Mouse (Mus musculus) urinary bladder, adult 18-20 months (tissue): Measurements from ENCODE around the gene Sbk3.

Source experiments
- DNase-seq, 2 experiments: peaks; one replicate each; pipeline ENCODE4 v3.0.0; 2022; ENCODE audit warnings: low spot score in 2 of 2, mixed read lengths in 2 of 2

Gene Sbk3

GRCm38 (mm10) chr7:4993347-4993998 is 22.5 kb upstream of the Sbk3 start:
- DNase-seq, result no peak

- DNase-seq, result no peak
Measured at GRCm38 (mm10) chr7:4988250-4988649, 17.3 kb upstream of the Sbk3 start.

GRCm38 (mm10) chr7:4976832-4977231 is 5.9 kb upstream of the Sbk3 start:
- DNase-seq, result no peak

GRCm38 (mm10) chr7:4975455-4975854 is 4.5 kb upstream of the Sbk3 start:
- no peak for DNase-seq

DNA sequence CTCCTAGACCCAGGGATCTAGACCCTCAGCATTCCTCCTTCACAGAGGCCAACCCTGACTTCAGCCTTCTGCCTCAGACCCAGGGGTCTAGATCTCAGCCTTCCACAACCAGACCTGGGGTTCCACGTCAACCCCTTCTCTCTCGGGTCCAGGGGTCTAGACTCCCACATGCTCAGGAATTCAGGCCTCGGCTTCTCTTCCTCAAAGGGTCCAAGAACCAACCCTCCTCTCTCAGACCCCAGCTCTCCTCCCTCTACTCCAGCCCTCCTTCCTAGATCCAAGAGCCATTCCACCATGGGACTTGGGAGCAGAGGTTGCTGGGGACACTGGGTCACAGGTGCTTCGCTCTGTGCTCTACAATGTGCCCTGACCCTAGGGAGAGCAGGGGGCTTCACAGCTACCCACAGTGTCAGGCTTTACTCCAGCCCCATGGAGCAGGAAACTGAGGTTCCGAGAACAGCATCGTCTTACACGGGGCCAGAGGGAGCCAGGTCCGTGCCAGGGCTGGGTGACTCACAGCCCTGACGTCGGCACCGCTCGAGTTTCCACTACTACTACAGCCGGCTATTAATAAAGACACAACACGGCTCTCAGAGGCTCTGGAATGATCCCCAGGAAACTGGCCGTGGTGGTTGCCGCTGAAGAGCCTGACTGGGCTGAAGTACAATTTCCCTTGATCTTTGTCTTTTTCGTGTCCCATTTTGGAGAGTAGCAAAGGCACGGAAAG is 1.5 kb upstream of the Sbk3 start:
- no peak for DNase-seq

- no peak for DNase-seq
Measured at GRCm38 (mm10) chr7:4971710-4972109, 742 bp upstream of the Sbk3 start.

DNA sequence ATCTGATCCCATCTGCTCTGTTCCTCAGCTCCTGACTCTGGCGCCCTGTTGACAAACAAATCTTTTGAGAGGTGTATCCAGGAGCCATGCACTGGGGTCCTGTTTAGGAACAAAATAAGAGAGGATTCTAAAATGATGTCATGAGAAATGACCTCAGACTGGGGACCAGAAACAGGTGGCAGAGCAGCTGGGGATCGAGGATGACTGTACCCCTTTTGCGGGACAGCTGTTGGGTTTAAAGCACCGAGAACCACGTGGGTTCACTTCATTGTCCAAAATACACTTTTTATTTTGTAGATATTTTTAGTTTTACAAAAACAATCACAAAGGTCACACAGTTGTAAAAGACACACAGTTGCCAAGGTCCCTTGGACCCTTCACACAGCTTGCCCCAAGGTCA is 6.0 kb downstream of the Sbk3 start:
- DNase-seq, result no peak

GRCm38 (mm10) chr7:4964272-4964671 is 6.7 kb downstream of the Sbk3 start, which contains the start of gene Sbk2:
Sbk2 (minus strand) TSS chr7:4964406.
- DNase-seq, result peak; percentile 45 to 62

- no peak for DNase-seq
Measured at GRCm38 (mm10) chr7:4963527-4963926, 7.4 kb downstream of the Sbk3 start.

- DNase-seq, result no peak
Measured at GRCm38 (mm10) chr7:4957361-4957760, 13.6 kb downstream of the Sbk3 start.

DNA sequence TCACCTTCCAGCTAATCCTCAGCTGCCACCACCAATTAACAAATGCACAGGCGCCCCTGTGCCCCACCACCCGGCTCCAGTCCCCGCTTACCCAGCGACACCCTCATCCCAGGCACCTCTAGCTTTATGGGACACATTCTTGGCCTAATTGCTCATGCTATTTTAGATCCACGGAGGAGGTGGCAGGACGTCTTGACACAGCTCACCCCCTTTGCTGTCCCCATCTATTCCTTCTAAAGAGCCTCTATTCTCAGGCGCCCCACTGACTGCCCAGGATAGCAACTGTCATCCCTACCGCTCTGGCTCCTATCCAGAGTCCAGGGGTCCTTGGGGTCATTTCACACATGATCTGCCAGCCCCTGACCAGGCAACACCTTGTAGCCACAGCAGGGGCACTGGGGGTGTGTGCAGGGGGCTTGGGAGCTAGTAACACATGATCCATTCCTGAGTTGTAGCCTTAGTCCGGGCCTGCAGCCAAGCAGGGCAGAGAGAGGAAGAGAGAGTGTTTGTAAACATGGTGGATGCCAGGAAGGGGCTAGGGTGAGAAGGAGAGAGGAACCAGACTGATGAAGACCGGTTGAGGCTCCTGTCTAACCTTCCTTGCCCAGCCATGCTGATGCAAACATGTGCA is 17.0 kb downstream of the Sbk3 start:
- no peak for DNase-seq

- DNase-seq, result no peak
Measured at GRCm38 (mm10) chr7:4950561-4951342, 20.2 kb downstream of the Sbk3 start.

DNA sequence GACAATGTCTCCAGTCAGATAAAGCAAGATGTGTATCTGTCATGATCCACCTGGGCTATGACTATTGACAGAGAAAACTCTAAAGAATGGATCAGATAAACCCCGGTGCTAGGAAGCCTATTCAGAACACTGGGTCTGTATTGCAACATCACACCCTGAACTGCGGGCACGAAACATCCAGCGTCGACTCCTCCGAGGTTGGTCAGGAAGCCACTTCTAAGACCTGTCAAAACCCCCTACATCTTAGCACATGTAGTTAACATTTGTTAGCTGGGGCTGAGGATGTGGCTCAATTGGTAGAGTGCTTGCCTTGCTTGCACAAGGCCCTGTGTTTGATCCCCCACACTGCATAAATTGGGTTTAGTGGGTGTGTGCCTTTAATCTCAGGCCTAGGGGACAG is 22.6 kb downstream of the Sbk3 start:
- no peak for DNase-seq

DNA sequence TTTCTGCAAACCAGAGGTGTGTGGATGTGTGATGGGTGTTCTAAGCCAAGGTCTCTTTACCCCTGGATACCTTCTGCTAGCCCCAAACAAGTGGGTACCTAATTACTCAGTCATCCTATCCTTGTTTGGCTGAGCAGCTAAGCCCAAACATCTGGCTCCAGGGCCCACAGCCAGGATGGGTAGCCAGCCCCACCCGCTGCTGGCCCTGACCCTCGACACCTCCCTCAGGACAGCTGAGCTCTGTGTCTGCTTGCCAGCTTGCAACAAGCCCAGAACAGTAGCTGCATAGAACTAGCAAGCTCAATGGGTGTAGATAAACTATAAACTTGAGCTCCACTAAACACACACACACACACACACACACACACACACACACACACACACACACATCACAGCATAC is 23.1 kb downstream of the Sbk3 start:
- DNase-seq, result no peak

DNA sequence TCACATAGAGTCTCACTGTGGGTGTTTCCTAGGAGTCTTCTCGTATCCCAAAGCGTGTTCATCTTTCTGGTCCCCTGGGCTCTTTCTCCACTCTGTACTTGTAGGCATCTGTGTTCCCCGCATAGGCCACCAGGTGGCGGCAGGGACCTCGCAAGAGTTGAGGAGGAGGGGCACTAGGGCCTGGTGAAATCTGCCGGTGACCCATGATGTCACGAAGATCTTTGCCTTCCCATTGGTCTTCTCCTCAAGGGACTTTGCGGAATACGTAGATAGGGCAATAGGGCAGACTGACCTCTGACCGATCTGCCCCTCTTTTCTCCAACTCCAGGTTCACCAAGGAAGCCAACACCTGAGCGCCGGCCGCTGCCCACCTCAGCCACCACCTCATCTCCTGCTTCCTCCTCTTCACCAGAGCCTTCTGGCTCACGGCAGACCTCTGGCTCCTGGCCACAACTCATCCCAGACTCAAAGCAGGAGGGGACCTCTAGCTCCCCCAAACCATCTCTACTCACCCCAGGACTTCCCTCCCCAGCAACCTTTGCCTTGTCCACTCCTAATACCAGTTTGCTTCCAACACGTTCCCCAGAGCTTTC is 27.6 kb downstream of the Sbk3 start:
- DNase-seq, result peak; percentile 88 to 91

DNA sequence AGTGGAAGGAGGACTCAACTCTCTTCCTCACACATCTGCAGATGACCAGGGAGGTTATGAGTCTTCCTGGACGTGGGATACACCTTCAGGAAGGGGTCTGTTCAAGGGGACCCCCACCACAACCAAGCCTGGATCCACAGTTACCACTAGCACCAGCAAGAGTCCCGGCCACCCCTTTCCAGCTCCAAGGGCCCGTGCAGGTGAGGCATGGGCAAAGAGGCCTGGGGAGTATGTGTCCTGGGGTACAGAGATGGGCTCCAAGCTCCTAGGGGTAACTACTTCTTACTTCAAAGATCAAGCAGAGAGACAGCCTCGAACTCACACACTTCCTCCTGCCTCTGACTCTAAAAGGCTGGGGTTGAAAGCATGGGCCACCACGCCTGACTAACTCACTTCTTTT is 28.3 kb downstream of the Sbk3 start:
- no peak for DNase-seq

- DNase-seq, result peak; percentile 59 to 83
Measured at GRCm38 (mm10) chr7:4940068-4940479, 30.9 kb downstream of the Sbk3 start.

GRCm38 (mm10) chr7:4938456-4938855 is 32.5 kb downstream of the Sbk3 start:
- no peak for DNase-seq

- DNase-seq, result no peak
Measured at GRCm38 (mm10) chr7:4937392-4937791, 33.6 kb downstream of the Sbk3 start.

- no peak for DNase-seq
Measured at GRCm38 (mm10) chr7:4936832-4937231, 34.1 kb downstream of the Sbk3 start.

- no peak for DNase-seq
Measured at GRCm38 (mm10) chr7:4934160-4934914, 36.6 kb downstream of the Sbk3 start.
